Mouse (Mus musculus) regulatory T cell (primary cell): Measurements from ENCODE around the gene Hamp.

Source experiments
- in situ Hi-C: fragments of 300-600 bp; cut with MboI, MseI; formaldehyde crosslinking; loops from one replicate; pipeline ENCODE4 v1.15.1; 2025; ENCODE audit warnings: high pct_unique_total_duplicates

Gene Hamp

GRCm38 (mm10) chr7:30943909-30944635, at the start of gene Hamp:
Gene Hamp, minus strand, starts transcription at chr7:30944032.
- in situ Hi-C loops, result no loop called here

DNA sequence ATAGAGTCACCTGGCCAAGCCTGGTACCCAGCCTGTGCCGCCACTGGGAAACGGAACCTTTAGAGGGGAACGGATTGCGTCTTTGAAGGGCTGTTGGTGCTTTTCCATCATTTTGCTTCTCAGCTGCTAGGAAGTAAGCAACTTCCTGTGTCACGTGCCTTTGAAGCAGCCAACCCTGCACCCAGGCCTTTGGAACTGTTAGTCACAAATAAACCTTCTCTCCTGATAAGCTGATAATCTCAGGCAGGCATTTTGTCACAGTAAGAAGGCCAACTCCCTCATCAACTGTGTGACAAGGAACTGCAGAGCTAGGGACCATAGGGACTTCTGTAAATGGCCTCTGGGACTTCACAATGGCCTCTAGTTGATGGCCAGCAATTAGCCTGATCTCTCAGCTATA, 48.3 kb upstream of the Hamp start:
- in situ Hi-C loops, result no loop called here

- in situ Hi-C loops, result no loop called here
These were observed 44.8 kb upstream of the Hamp start for GRCm38 (mm10) chr7:30988519-30989162.

DNA sequence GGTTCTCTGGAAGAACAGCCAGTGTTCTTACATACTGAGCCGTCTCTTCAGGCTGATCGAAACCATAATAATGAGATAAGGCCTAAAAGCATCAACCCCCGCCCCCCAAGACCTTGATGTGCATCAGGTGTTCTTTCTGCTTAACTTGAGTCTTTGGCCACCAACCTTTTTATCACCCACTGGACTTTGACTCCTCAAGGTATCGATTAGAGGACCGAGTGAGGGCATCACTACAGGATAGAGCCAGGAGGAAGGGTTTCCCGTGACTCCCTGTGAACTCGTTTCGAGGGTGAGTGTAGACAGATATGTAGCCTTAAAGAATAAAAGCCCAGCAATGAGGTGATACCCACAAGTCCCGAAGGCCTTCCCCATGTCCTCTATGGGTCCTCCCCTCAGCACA, 41.5 kb upstream of the Hamp start:
- in situ Hi-C loops, result no loop called here

- in situ Hi-C loops, result no loop called here
These were observed 37.9 kb upstream of the Hamp start for GRCm38 (mm10) chr7:30981703-30982102.

DNA sequence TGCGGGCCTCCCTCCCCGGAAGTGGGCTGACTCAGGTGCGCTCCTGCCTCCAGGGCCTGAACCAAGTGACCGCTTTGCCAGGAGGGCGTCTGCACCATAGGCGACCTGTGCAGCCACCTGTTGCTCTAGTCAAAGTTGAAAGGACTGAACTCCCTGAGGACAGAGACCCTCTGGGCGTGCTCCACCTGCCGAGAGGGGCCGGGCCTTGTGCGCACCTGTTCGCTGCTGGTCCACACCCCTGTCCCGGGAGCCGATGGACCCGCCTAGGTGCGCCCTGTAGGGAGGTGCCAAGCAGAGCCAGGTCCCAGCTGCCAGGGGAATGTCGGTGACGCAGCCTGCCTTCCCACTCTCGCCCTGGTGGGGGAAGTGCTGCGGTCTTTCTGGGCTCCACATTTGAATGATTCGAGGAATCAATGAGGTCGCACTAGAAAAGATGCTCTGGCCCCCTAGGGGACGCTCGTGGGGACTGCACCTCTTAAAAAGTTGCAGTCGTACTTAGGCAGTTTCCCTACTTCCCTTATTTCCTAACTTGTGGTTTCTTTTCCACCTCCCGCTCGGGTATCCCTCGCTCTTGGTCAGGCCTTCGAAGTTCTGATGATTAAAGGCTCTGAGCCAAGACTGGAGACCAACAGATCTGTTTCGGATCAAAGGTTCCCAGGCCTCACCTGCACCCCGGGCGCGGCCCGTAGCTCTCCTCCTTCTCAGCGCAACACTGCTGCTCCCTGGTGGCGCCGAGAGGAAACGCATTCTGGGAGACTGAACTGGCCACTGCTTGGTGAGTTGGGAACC, 29.9 kb upstream of the Hamp start, which contains the start of gene Fam187b:
TSS of gene Fam187b (plus strand) at position 290 of the 789 bp plus-strand sequence.
- in situ Hi-C loops, result no loop called here

- in situ Hi-C loops, result no loop called here
These were observed 29.3 kb upstream of the Hamp start, which contains the start of gene Lsr for GRCm38 (mm10) chr7:30973251-30973500. Gene Lsr, minus strand, starts transcription at chr7:30973464.

DNA sequence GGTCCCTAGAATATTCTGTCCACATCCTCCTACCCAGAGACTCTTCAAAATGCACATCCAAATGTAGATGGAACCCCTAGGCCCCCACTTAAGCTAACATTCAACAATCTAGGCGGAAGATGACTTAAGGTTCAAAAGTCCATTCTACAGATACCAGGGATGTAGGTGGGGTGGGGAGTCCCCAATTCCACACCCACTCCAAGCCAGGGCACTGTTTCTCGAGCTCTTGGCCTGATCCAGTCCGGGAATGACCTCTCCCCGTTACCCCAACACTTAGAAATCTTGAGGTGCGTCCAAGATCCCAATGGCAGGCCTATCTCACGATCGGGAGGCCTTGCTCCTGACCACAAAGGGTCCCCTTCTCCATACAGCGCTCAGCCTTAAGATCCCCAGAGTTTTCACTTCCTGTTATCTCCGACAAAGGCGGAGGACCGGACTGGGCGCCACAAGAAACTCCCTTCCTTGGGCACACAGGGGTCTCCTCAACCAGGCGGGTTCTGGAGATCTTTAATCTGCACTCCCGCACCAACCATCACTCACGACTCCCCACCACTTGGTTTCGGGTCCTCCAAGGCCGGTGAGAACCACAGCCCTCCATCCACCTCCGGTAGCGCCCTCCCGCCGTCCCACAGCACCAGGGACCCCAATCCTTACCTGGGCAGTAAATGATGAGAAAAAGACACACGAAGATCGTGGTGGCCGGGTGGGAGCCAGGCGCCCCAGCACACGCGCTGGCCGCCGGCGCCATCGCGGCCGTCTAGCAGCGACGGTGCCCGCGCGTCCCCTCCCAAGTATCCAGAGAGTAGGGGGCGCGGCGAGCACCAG, 28.8 kb upstream of the Hamp start:
- in situ Hi-C loops, result no loop called here

GRCm38 (mm10) chr7:30971901-30972300, 28.1 kb upstream of the Hamp start:
- in situ Hi-C loops, result no loop called here

DNA sequence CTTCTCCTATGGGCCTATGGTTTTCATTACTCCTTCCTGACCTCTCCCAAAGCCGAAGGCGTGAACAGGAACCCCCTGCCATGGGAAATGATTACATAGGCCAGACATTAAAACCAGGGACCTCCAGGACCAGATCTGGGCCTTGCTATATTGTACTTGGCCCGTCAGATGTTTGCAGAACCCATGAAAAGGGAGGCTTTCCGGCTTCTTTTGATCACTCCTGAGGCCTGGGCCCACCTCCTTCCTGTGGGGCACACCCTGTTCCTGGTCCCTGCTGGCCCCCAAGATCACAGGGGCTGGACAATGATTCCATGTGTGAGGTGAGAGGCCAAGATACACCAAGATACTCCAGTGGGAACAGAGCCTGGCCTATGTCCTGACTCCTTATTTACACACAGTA, 25.3 kb upstream of the Hamp start:
- in situ Hi-C loops, result no loop called here

- in situ Hi-C loops, result no loop called here
These were observed 24.8 kb upstream of the Hamp start for GRCm38 (mm10) chr7:30968611-30969010.

GRCm38 (mm10) chr7:30966657-30967056, 22.8 kb upstream of the Hamp start:
- in situ Hi-C loops, result no loop called here

- in situ Hi-C loops, result no loop called here
These were observed 21.8 kb upstream of the Hamp start for GRCm38 (mm10) chr7:30965677-30966076.

DNA sequence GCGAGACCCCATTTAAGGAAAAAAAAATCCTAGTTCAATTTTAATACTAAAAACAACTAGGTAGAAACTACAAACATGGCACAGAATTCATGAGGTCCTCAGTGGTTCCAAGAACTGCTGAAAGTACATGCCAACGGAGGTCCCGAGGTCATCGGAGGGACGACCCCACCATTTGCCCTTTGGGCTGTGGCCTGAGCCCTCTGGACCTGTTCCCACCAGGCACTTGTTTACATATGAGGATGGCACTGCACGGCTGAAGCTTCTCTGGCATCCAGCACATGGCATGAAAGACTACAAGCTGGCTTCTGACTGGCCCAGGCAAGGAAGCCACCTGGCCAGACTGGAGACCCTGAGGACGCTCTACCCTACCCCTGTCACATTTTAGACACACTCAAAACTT, 20.5 kb upstream of the Hamp start:
- in situ Hi-C loops, result no loop called here

- in situ Hi-C loops, result no loop called here
These were observed 19.0 kb upstream of the Hamp start for GRCm38 (mm10) chr7:30962862-30963261.

DNA sequence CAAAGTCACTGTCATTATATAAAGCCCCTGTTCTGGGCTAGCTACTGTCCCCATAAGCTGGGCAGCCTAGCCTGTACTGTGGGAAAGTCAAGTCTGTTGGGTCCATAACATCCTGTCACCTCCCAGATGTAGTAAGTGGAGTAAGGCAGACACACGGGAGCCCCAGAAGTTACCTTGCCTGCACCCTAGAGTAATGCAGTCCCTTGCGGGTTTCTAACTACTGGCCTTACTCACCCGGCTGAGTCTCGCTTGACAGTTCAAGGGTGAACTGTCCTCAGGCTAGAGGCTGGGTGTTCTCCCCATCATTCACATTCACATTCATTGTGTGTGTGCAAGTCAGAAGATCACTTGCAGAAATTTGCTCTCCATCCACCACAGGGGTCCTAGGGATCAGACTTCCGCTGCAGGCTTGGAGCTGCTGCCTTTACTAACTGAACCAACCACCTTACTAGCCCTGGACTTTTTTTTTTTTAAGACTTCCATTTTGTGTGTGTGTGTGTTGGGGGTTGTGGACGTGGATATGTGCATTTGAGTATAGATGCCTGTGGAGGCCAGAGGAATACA, 16.0 kb upstream of the Hamp start:
- in situ Hi-C loops, result loop anchor here (10.0 kb wide), 1 partner anchor 865 kb away; the partner anchor contains the start of genes Gm26920, Zfp260 and Zfp566

DNA sequence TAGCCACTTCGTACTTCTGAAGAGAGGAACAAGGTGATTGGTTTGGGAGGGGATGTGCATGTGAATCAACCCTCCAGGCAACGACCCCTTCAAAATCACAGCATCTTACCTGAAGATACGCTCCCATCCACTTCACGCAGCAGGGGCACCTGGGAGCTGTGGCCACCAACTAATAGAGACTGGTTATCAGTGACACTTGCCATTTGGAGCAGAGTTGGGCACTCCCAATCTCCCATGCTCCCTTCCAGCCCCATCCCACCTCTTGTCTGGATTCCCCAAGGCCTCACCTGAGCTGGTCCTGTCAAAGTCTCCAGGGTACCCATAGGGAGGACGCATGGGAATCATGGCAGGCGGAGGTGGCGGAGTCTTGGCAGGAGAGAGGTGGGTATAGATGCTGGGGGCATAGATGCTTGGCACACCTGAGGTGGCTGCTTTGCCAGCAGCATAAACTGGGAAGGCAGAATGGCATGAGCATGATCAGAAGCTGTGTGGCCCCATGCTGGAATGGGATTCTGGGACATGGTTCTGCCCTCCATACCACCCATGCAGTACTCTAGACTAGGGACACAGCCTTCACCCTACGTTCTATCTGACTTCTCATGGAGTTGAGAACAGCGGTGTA, 15.1 kb upstream of the Hamp start:
- in situ Hi-C loops, result loop anchor here (10.0 kb wide), 1 partner anchor 864 kb away; the partner anchor contains the start of genes Gm26920, Zfp260 and Zfp566

GRCm38 (mm10) chr7:30958109-30958865, 14.5 kb upstream of the Hamp start:
- in situ Hi-C loops, result loop anchor here (10.0 kb wide), 1 partner anchor 863 kb away; the partner anchor contains the start of genes Gm26920, Zfp260 and Zfp566

DNA sequence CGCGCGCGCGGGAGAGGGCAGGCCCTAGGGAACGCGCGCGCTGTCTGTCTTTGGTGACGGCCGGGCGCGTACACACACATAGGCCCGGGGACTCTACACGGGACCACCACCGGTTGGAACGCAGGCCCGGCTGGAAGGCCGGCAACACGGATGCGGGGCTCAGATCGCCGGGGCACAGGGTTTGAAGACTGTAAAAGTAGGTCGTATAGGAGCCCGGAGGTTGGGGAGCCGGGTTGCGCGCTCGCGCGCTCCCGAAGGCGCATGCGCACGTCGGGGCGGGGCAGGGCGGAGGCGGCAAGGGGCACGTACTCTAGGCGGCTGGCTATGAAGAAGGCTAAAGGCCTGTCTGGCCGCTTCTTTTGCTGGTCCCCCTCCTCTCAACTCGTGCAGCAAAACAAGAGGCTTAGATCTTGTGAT, 13.5 kb upstream of the Hamp start:
- in situ Hi-C loops, result loop anchor here (10.0 kb wide), 1 partner anchor 863 kb away; the partner anchor contains the start of genes Gm26920, Zfp260 and Zfp566
